Mouse (Mus musculus) cerebellum, adult 18-20 months (tissue): ENCODE measurements around the gene Cltc.

ENCODE experiments used
- DNase-seq, 2 experiments: peaks; one replicate each; pipeline ENCODE4 v3.0.0; 2021

Gene Cltc

GRCm38 (mm10) chr11:86681423-86681822 is 75.9 kb downstream of the Cltc start:
- no peak for DNase-seq

- DNase-seq: no peak
Observed at GRCm38 (mm10) chr11:86680729-86681128, 76.6 kb downstream of the Cltc start.

- no peak for DNase-seq
Observed at GRCm38 (mm10) chr11:86678957-86679356, 78.4 kb downstream of the Cltc start.

GRCm38 (mm10) chr11:86675520-86675919 is 81.8 kb downstream of the Cltc start:
- no peak for DNase-seq

GRCm38 (mm10) chr11:86672772-86673171 is 84.6 kb downstream of the Cltc start:
- DNase-seq: no peak

GRCm38 (mm10) chr11:86671041-86671675 is 86.2 kb downstream of the Cltc start:
- no peak for DNase-seq

- no peak for DNase-seq
Observed at GRCm38 (mm10) chr11:86668169-86668568, 89.2 kb downstream of the Cltc start.

- no peak for DNase-seq
Observed at GRCm38 (mm10) chr11:86667553-86667952, 89.8 kb downstream of the Cltc start.

- DNase-seq: no peak
Observed at GRCm38 (mm10) chr11:86664406-86664805, 93.0 kb downstream of the Cltc start.

- no peak for DNase-seq
Observed at GRCm38 (mm10) chr11:86663977-86664376, 93.4 kb downstream of the Cltc start.

GRCm38 (mm10) chr11:86662986-86663895 is 94.1 kb downstream of the Cltc start:
- no peak for DNase-seq

- no peak for DNase-seq
Observed at GRCm38 (mm10) chr11:86657863-86658262, 99.5 kb downstream of the Cltc start.

- DNase-seq: no peak
Observed at GRCm38 (mm10) chr11:86656849-86657567, 100.4 kb downstream of the Cltc start.

- DNase-seq: no peak
Observed at GRCm38 (mm10) chr11:86655671-86656070, 101.7 kb downstream of the Cltc start.

GRCm38 (mm10) chr11:86654096-86654495 is 103.3 kb downstream of the Cltc start:
- DNase-seq: no peak

- peak; percentile 32 to 48 for DNase-seq
Observed at GRCm38 (mm10) chr11:86653446-86653845, 103.9 kb downstream of the Cltc start.

- no peak for DNase-seq
Observed at GRCm38 (mm10) chr11:86652578-86652979, 104.8 kb downstream of the Cltc start.

- DNase-seq: no peak
Observed at GRCm38 (mm10) chr11:86650676-86651075, 106.7 kb downstream of the Cltc start.

GRCm38 (mm10) chr11:86649542-86649941 is 107.8 kb downstream of the Cltc start:
- DNase-seq: no peak

GRCm38 (mm10) chr11:86647706-86648447 is 109.5 kb downstream of the Cltc start:
- no peak for DNase-seq

- DNase-seq: no peak
Observed at GRCm38 (mm10) chr11:86646885-86647459, 110.4 kb downstream of the Cltc start.

GRCm38 (mm10) chr11:86646136-86646834 is 111.1 kb downstream of the Cltc start:
- DNase-seq: no peak
